Mouse (Mus musculus): ENCODE data around the gene Pno1.
A peak's percentile ranks its signal among the peaks of the same experiment; 100 is the strongest.
"Not testable (repeated sequence)": the region's sequence is repeated elsewhere in the genome, so short reads cannot be mapped to it uniquely, and the experiment has no call there.

Pno1 gene

DNA sequence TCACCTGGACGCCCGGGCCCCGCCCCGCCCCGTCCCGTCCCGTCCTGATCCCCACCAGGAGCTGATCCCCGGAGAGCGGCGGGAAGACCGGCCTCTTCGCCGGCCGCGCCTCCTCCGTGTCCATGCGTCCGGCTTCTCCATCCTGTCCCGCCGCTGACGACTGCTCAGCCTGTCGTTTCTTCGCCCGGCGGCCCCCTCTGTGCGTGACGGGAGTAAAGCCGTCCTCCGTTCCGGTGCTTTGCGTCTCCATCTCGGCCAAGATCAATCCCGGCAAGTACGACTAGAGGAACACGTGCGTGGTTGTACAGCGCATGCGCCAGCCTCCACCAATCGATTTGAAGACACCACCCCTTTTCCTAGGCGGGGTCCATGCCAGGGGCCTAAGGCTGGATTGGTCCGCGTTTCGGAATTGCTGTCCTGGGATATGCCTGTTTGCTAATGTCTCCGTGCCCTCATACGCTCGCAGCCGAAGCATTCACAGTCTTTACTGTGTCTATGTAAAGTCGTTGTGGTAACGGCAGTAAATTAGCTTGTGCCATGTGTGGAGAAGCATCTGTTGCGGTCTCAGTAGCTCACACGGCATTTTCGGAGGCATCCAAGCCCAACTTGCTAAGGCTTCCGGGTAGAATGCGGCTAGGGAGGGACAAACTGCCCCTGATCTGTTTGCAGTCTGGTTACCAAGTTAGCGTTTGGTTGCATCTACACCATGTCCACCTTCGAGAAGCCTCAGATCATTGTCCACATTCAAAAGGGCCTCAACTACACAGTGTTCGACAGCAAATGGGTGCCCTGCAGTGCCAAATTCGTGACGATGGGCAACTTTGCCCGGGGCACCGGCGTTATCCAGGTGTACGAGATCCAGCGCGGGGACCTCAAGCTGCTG is at the start of gene Pno1:
Gene Pno1, minus strand, starts transcription at position 311 of the 883 bp plus-strand sequence.
- DNase-seq = peak; percentile 96 to 97

DNA sequence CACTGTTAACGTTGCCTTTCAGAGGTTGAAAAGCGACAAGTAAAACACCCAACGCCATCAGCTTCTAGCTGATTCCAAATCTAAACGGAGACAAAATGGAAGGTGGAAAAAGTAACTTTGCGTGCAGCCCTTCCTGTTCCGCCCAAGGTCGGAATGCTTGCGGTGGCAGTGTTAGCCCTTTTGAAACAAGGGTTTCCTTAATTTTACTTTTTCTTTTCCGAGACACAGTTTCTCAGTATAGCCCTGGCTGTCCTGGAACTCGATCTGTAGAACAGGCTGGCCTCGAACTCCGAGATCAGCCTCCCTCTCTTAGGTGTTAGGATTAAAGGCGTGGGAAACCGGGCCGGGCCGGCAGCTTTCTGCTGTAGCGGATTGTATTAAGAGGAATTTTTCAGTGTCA is 46.5 kb upstream of the Pno1 start:
- DNase-seq = peak in 1 of 2 experiments; percentile 42

DNA sequence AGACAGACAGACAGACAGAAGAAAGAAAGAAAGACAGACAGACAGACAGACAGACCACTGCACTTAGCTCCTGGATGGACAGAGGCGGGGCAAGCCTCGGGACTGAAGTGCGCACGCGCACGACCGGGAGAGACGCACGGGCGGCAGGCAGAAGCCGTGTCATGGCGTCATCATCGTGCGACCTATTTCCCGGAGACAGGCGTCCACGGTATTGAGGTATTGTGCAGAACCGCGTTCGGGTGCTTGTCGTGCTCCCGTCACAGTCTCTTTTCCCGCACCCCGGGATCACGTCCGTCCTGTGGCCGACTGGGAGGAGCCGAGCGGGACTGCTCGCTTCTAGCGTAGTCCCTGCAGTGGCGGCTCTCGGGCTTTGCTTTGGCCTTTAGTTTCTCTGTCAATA is 46.1 kb upstream of the Pno1 start, which contains the start of gene C1d:
Gene C1d, plus strand, starts transcription at position 137 of the 400 bp plus-strand sequence.
- peak; percentile 96 to 97 for DNase-seq

DNA sequence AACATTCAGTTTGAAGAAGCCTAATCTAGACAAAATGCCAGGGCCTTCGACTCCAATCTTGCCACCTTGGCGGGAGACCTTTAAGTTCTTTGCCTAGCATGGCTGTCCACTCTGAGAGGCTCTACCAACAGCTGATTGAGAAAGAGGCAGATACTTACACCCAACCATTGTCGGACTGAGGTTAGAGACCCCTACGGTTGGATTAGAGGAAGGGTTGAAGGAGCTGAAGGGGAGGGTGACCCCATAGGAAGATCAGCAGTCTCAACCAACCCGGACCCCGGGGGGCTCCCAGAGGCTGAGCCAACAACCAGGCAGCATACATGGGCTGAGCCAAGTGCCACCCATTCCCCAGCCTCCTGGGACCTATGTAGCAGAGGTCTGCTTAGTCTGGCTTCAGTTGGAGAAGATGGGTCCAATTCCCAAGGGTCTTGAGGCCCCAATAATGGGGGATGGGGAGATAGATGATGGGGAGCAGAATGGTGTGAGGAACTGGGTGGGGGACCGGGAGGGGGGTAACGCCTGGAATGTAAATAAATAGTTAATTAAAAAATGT is 45.5 kb upstream of the Pno1 start:
- peak; percentile 19 to 38 for DNase-seq

DNA sequence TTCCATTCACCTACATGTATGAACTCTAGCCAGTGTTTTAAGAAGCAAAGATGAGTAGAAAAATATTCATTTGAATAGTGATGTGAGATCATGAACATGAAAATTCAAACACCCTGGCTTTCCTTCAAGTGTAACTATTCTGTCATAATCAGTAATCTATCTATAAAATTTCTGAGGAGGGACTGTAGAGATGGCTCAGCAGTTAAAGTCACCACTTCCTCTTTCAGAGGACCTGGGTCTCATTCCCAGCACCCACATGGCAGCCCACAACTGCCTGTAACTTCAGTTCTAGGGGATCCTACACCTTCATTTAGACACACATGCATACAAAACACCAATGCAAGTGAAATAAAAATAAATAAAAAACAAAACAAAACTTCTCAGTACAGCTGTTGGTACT is 37.3 kb upstream of the Pno1 start:
- DNase-seq = no peak

DNA sequence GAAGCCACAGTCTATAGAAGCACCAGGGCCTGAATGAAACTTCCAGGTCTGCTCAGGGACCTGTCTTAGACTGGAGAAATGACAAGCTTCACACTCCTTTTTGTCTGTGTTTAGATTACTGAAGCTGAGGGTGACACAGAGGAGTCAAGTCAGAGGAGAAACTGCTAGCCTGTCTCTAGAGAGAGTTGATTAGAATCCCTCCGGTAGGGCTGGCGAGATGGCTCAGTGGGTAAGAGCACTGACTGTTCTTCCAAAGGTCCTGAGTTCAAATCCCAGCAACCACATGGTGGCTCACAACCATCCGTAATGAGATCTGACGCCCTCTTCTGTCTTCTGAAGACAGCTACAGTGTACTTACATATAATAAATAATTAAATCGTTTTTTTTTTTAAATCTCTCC is 27.2 kb upstream of the Pno1 start:
- not testable (repeated sequence) for DNase-seq

DNA sequence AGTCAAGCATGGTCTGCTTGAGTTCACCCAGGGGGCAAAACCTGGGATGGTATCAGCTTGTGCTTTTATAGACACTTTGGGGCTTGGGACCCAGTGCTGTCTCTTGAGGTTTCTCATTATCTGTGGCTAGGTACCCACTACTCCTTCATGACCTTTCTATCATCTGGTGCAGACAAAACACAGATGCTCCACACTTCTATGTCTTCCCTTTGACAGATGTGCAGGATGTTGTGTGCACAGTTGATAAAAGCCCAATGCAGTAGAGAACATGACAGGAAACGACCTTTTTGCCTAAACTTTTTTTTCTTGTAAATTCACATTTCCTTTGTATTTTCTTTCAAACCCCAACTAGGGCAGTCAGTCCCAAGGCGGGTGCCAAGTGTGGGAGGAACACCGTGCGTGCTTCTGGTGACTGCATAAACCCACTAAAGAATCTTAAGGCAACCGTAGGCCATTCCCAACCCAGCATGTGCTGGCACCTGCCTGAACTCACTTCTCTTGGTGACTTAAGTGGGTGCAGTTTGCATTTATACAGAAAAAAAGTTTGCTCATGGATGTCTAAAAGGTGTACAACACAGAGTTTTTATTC is 25.2 kb upstream of the Pno1 start:
- DNase-seq = no peak

DNA sequence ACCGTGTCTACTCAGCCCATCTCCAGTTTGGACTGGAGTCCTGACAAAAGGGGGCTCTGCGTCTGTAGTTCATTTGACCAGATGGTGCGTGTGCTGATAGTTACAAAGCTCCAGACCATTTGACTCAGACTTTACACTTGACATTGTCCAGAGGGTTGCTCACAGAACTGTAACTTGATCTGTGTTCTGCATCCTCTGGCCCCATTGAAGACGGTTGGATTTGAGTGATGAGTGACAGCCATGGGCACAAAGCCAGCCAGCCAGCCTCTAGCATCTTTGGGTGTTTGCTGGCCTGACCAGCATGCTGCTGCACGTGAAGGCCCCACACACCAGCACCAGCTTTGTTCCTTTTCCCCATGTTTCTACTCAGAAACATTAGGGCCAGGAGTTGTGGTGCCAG is 21.4 kb upstream of the Pno1 start:
- DNase-seq = no peak

DNA sequence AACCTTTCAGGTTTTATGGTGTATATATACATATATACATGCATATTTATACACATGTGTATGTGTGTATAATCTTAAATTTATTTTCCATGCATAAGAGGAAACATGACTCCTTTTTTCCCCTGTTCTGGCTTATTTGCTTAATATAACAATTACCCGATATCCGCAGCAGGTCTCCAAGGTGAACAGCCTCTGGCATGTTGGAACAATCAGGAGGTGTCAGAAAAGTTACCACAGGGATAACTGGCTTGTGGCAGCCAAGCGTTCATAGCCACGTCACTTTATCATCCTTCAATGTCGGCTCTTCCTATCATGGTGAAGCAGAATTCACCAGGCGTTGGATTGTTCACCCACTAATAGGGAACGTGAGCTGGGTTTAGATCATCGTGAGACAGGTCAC is 9.8 kb upstream of the Pno1 start:
- no peak for DNase-seq

DNA sequence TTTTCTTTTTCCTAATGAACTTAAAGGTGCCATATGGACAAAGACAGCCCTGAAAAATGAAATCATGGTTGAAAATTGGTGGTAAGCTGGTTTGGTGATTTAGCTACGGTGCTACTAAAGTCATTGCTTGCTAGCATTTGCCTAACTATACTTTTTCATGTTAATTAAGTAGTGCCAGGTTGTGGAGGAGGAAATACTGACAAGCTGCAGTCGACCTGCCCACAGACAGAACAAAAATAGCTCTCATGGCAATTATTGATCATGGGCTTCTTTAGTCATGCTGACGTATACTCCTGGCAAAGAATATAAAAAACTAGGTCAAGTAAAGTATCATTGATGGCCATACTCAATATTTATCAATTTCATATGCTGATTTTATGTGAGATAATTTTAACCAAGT is 4.1 kb upstream of the Pno1 start:
- no peak for DNase-seq

DNA sequence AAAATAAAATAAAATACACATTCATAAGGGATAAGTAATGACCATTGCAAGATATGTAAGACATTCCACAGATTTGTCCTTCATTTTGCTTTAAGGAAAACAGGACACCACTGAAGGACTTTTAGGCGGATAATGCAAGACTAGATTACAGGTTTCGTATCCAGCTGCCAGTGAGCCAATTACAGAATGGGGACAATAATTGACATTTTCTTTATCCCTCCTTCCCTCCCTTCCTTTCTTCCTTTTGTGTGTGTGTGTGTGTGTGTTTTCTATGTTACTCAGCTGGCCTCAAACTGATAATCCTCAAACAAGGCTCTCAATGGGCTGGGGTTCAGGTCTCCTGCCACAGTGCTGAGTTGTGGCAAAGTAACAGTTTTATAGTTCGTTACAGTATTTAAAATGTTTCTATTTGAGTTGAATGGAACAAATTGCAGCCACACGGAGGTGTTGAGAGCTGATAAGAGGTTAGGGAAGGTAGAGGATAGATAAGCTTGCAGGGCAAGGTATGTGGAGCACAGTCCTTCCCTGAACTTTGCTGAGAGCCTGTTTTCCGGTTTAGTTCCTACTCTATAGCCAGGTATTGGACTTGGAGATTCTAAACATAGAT is 1.6 kb upstream of the Pno1 start:
- no peak for DNase-seq

DNA sequence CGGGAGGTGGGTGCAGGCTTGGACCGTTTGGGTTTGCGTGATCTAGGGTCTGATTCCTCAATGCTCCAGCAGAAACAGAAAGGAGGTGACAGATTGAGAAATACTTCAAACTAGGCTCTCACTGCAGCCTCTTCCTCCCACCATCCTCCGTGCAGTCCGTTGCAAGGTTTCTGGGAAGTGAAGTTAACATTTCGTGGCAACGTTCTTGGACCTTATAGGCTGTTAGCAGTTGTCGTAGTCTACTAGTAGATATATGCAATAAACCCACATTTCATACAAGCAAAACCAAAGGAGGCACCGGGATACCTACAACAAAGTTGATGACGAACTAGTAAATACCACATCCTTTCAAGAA is 750 bp upstream of the Pno1 start:
- DNase-seq = peak in 1 of 2 experiments; percentile 5

DNA sequence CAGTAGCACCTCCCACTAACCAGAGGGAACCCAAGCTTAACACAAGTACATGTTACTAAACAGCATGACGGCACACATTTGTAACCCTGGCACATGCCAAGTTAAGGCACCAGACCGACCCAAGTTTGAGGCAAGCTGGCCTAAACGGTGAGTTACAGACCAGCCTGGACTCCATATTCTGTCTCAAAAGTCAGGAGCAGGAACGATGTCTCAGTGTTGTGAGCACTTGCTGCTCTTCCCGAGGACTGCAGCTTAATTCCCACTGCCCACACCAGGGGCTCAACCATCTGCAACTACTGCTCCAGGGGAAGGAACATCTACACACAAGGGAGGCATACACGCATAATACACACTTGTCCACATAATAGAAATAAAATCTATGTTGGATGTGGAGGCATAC is 8.9 kb downstream of the Pno1 start:
- DNase-seq = no peak

DNA sequence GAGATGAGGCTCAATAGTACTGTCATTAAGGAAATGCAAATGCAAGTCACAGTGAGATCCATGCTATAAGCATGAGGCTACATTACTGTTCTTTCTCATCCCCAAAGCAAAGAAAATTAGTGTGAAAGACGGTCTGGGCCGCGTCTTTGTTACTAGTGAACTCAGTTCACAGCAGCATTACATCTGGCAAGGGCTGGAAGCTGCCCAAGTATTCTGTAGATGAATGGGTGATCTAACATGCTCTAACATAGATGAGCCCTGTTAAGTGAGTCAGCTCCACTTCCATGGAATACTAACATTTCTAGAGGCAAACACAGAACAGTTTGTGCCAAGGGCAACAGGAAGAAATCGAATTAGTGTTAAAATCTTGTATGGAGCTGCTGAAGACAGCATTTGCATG is 10.4 kb downstream of the Pno1 start:
- DNase-seq = no peak

DNA sequence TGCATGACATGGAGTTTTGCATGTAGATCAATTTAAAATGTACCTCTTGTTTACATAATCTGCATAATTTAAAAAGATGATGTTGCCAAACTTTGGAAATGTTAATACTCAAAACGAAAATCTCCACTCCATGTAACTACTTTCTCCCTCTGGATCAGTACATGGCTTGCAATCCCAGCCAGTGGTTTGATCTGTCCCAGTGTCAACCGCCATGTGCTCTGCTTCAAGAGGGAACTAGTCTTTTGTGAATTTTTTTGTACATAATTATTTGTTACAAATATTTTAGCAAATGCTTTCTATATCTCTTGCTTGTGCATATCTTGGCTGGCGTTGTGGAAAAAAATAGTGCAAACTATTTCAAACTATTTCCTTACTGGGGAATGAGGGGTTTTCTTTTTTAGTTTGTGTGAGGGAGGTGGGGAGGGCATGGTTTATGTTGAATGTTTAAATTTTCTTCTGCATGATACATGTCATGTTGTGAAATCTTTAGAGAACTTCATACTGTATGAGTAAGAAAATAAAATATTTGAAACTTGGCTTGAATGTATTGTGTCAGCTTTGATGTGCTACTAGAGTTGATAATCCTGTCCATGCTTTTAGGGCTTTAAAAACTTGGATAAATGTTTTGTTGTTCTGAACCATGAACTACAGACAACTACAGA is 11.4 kb downstream of the Pno1 start:
- no peak for DNase-seq

DNA sequence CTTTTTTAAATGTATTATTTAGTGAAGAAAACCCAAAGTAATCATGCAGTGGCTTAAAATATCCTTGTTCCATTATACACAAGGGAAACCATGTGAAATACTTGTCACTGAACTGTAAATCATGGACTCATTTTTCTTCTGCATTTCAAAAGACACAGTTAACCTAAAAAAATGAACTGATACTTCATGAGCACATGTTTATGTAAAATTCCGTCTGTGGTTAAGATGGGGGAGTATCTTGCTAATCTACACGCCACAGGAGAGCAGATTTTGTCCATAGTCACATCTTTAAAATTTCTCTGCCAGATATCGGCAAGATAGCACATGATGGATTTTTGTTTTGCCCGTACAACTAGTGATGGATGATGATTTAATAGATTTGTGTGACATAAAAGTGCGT is 12.2 kb downstream of the Pno1 start:
- DNase-seq = no peak

DNA sequence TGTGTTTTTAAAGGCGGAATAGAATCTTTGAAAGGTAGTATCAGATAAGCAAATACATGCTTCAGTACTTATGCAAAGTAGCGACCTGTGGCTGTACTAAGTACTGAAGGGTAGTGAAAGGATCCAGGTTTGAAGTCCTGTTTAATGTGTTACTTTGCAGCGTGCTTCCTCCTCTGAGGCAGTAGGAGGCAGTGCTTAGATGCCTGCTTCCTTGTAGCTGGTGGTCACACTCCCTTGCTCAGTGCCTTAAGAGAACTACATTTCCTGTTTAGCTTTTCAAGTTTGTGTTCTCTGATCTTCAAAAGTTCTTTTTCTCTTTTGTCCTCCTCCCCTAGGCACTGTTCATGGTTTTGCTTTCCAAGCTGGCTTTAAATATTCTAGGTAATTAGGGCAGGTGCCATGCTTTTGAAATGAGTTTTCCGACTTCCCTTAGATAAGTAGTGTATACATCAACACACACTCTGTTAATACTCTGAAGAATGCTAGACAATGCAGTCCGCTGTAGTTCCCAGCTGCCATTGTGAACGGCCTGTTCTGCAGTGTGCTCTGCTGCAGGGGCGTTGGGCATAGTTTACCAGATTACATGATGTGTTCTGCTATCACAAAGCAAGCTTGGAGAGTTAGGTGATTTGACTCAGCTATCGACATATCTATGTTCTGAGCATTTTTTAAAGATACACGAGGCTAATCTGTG is 19.1 kb downstream of the Pno1 start:
- no peak for DNase-seq

DNA sequence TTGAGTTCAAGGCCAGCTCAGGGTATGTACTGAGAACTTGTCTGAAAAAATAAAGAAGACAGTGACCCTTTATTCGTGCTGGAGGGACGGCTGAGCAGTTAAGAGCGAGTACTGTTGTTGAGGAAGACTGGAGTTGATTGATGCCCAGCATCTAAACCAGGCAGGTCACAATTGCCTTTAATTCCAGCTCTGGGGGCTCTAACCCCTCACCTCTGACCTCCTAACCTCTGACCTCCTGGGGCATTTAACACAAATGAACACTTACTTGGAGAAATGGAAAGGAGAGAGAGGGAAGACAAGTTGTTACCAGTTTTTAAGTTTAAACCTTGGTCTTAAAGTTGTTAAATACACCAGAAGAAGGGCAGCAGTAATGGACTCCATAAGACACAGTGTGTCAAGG is 22.6 kb downstream of the Pno1 start:
- no peak for DNase-seq

DNA sequence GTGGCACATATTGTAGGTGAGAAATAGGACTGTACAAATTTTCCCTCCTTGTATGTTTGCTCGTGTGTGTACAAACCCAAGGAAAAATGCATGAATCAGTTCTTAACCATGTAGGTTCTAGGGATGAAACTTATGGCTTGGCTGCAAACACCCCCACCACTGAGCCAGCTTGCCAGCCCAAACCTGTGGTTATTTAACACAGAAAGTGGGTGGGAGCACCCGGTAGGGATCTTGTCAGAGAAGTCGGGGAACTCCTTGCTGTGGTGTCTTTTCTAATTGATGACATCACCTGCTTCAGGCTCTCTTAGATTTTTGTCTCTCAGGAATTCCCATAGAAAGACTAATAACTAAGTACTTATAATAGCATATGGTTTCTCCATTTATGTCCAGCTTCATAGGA is 23.7 kb downstream of the Pno1 start:
- DNase-seq = no peak

DNA sequence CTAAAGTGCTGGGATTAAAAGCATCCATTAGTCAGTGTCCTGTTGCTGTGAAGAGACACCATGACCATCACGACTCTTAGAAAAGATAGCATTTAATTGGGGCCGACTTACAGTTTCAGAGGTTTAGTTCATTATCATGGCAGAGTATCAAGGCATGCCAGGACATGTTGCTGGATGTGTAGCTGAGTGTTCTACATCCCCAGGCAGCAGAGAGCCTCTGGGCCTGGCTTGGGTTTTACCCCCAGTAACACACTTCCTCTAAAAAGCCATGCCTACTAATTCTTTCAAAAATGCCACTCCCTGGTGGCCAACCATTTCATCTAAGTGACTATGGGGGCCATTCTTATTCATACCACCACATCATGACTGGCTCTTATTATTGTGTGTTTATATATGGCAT is 28.2 kb downstream of the Pno1 start:
- DNase-seq = no peak

DNA sequence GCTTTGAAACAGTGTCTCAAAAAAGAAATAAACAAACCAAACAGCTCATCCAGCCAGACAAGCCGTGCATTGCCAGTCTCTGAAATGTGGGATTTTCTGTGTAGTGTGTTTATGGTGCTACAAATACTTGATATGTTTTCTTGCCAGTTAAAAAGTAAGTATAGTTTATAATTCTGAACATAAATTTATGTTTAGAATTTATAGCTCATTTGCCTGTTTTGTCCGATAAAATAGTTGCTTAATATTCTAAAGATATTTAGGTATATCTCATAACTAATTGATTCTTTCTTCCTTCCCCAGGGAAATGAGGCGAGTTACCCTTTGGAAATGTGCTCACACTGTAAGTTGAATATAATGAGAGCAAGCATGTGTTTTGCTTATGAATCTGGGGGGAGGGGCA is 29.6 kb downstream of the Pno1 start, which contains the start of gene Wdr92:
Gene Wdr92, plus strand, starts transcription at position 301 of the 400 bp plus-strand sequence.
- no peak for DNase-seq

DNA sequence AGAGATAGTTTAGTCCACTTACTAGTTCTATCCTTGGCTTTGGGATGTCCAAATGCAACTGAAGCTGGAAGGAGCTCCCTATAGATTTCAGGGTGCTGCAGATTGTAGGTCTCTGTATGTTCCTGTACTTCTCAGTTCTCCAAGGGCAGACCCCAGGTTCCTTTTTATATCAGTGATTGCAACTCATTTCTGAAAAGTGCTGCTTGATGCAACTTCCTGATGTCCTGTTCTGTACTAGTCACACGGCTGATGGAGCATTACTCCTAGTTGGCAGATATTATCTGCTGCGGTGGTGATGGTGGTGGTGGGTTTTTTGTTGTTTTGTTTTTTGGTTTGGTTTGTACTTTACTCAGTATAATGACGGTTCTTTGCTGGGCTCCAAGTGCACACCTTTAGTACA is 30.6 kb downstream of the Pno1 start:
- DNase-seq = no peak

DNA sequence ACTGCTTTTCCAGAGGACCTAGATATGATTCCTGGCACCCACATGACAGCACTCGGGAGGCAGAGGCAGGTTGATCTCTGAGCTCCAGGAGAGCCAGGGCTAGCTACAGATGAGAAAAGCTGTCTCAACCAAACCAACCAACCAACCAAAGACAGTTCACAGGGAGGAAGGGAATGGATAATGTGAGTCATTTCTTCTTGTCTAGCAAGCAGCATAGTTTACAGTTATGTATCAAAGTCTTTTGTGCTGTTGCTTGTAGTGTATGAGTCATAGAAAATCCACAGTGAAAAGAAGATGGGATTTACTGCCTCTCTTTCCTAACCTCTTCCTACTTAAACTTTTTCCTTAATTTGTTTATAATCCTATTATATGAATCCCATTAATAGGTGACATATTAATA is 34.7 kb downstream of the Pno1 start:
- no peak for DNase-seq

Data from cerebellum, adult 18-20 months (tissue).